Mouse (Mus musculus) hindbrain, embryonic 11.5 days (tissue): Measurements from ENCODE around the gene Actr1b. TPM values are rescaled to one million over a fixed set of nuclear protein-coding genes. Genes with fewer than 3 reads are reported as not detected.
A peak's percentile ranks its signal among the peaks of the same experiment; 100 is the strongest.

Experiments
- ATAC-seq: fragments of 200-750 bp; cut with Nextera tagmentation; 2 replicates; pipeline ENCODE4 v1.8.0; 2017; ENCODE audit warnings: mild to moderate bottlenecking, moderate TSS enrichment, moderate library complexity; ENCODE audit not compliant: low FRiP score
- DNase-seq: peaks from one replicate; pipeline ENCODE4 v3.0.0-alpha.2; 2015; ENCODE audit warnings: low spot score
- H3K27ac ChIP-seq: fragments of 300-500 bp; sonication (generic); 2 replicates; pipeline ENCODE4 v1.5.1; 2014; ENCODE audit warnings: mild to moderate bottlenecking, low read depth, low read length
- H3K27me3 ChIP-seq: fragments of 300-500 bp; sonication (generic); 2 replicates; pipeline ENCODE4 v1.6.1; 2014; ENCODE audit warnings: mild to moderate bottlenecking, low read length, moderate library complexity, mixed read lengths; ENCODE audit not compliant: control insufficient read depth, insufficient read depth
- H3K36me3 ChIP-seq: fragments of 300-500 bp; sonication (generic); 2 replicates; pipeline ENCODE4 v1.6.1; 2014; ENCODE audit warnings: mild to moderate bottlenecking, low read length, moderate library complexity, mixed read lengths; ENCODE audit not compliant: control insufficient read depth, insufficient read depth
- H3K4me1 ChIP-seq: fragments of 300-500 bp; sonication (generic); replicated peaks from 2 replicates; pipeline ENCODE4 v1.6.1; 2014; ENCODE audit warnings: low read length, mixed read lengths; ENCODE audit not compliant: control insufficient read depth, insufficient read depth
- H3K4me2 ChIP-seq: fragments of 300-500 bp; sonication (generic); replicated peaks from 2 replicates; pipeline ENCODE4 v1.6.1; 2014; ENCODE audit warnings: mild to moderate bottlenecking, low read depth, low read length
- H3K4me3 ChIP-seq: fragments of 300-500 bp; sonication (generic); 2 replicates; pipeline ENCODE4 v1.5.1; 2014; ENCODE audit warnings: low read depth, low read length
- H3K9ac ChIP-seq: fragments of 300-500 bp; sonication (generic); 2 replicates; pipeline ENCODE4 v1.6.1; 2014; ENCODE audit warnings: low read depth, low read length
- H3K9me3 ChIP-seq: fragments of 300-500 bp; sonication (generic); 2 replicates; pipeline ENCODE4 v1.6.1; 2016; ENCODE audit warnings: low read length; ENCODE audit not compliant: control insufficient read depth
- WGBS: fragments of 180-500 bp; shearing (Covaris S2); extraction: QIAGEN DNeasy Blood & Tissue Kit; methylation state at CpG from one replicate; pipeline ENCODE4 v1.1.7; 2014; 5-methylcytosine and 5-hydroxymethylcytosine counted together
- polyA plus RNA-seq: library from polyadenylated mRNA; unstranded; fragments of >200 nt; fragmentation: Nextera tagmentation; extraction: Ambion mirVana; gene quantifications from 2 replicates; pipeline ENCODE4 v1.2.1, GENCODE M21; 2014

Actr1b gene
- polyA plus RNA-seq, 1 experiment from 2014 or later = 84.9 TPM

DNA sequence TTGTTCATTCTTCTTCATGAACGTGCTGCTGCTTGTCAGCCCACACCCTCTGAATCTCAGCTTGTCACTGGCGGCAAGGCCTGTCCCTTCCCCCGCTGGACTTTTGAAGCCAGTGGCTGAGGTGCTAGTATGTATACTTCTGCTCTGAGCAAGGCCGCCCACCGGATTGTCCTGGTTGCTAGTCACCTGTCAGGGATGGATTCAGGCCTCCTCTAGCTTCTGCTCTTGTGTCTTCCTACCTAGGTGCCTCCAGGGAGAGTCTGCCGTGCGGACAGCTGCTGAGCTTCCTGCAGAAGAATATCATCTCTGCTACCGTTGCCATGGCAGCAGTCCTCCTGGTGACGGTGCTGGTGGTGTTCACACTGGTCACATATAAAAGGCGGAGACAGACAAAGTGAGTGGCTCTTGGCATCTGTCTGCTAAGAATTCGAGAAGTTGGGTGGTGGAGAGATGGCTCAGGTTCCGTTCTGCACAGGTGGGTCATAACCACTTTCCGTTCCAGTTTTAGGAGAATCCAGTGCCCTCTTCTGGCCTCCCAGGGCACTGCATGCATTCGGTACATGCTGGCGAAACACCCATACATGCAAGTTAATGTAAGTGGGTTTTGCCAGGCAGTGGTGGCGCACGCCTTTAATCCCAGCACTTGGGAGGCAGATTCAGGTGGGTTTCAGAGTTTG is 30.2 kb upstream of the Actr1b start:
- Histone ChIP-seq H3K27ac (no peak overlapping the region), H3K4me2 (peak overlapping the region; percentile 28), H3K9me3 (no peaks in the 10 kb centered on the region), H3K4me1 (no peaks in the 10 kb centered on the region), H3K4me3 (peak overlapping the region; percentile 22; the same call in 1 of the 2 replicates), H3K36me3 (no peaks in the 10 kb centered on the region), H3K27me3 (no peaks in the 10 kb centered on the region), H3K9ac (no peak overlapping the region)
- 32% methylated on average over 17 of the region's 17 CpGs for WGBS
- DNase-seq = peak; percentile 84
- ATAC-seq = peak; percentile 35; the same call in 1 of the 2 replicates

DNA sequence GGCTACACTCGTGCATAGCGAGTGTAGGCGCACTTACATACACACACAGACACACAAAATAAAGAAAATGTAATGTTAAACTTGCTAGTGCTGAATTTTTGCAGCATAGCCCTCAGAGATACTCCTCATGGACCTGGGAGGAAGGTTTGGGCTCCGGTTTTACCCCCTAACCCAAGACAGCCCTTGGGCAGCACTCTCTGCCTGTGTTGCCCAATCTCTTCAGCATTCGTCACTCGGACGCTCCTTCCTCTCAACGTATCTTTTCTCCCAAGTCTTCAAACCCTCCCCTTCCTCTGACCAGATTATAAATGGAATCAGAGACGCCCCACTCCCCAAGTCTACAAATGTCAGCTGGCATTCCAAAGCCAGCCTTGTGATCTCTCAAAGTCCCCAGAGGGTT is 28.8 kb upstream of the Actr1b start:
- Histone ChIP-seq H3K4me3 (no peak overlapping the region), H3K9me3 (no peaks in the 10 kb centered on the region), H3K9ac (no peak overlapping the region), H3K27ac (no peak overlapping the region), H3K36me3 (no peaks in the 10 kb centered on the region), H3K27me3 (no peaks in the 10 kb centered on the region), H3K4me2 (no peak overlapping the region), H3K4me1 (no peaks in the 10 kb centered on the region)
- ATAC-seq (no peak), DNase-seq (no peak)
- WGBS = 81% methylated on average over 9 of the region's 9 CpGs

DNA sequence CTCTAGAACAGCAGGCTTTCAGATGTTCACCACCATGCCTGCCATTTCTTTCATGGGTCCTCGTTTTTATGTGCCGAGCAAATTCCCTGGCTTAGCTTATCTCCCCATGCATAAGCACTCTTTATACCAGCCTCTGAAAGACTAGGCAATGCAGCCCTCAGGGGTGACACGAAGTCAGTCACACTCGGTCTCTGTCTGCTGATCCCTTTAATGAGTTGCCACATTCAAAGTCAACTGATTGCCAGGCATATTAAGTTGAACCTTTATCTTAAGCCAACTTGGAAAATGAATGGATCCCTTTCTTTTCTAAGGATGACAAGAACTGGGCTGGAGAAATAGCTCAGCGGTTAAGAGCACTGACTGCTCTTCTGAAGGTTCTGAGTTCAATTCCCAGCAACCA is 25.0 kb upstream of the Actr1b start:
- Histone ChIP-seq H3K27ac (no peak overlapping the region), H3K4me1 (no peaks in the 10 kb centered on the region), H3K9me3 (no peaks in the 10 kb centered on the region), H3K9ac (no peak overlapping the region), H3K4me2 (no peak overlapping the region), H3K36me3 (no peaks in the 10 kb centered on the region), H3K4me3 (no peak overlapping the region), H3K27me3 (no peaks in the 10 kb centered on the region)
- DNase-seq (no peak), ATAC-seq (no peak)
- WGBS = 84% methylated on average over 5 of the region's 5 CpGs

DNA sequence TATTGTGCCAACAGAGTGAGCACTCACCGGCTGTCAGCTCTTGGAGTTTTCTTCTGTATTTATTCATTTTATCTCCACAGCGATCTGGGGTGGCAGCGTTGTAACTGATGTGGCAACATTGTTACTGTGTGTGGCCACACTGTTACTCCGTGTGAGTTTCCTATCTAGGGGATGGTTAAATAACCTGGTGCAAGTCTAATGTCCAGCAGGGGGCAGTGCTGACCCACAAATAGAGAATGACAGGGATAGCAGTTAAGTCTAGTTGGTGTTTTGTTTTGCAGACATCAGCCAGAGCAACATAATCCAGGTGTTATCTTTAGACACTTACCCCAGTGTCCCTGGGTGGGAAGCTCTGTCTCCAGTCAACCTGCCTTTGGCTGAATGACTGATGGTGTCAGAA is 23.1 kb upstream of the Actr1b start:
- H3K9me3 ChIP-seq = no peaks in the 10 kb centered on the region
- no peaks in the 10 kb centered on the region for H3K36me3 ChIP-seq
- H3K27ac ChIP-seq = no peak overlapping the region
- H3K27me3 ChIP-seq = no peaks in the 10 kb centered on the region
- no peak overlapping the region for H3K4me2 ChIP-seq
- no peaks in the 10 kb centered on the region for H3K4me1 ChIP-seq
- H3K9ac ChIP-seq = no peak overlapping the region
- DNase-seq (peak; percentile 90), ATAC-seq (no peak)
- H3K4me3 ChIP-seq = no peak overlapping the region
- WGBS = 15% methylated on average over 4 of the region's 4 CpGs

DNA sequence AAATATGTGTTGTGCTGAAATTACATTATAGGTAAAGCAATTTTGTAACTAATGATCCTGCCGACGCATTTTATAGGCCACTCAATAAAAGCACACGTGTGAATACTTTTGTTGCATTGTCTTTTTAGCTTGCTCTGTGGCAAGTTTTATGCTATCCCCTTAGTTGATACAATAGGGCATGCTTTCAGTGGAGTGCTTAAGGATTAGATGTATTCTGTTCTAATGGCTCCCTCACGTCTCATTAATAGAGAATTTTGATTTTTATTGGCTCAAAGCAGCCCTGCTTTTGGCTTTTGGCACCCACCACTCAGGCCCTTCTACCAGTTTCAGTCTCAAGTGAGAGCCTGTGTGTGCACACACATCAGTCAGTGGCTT is 9.8 kb upstream of the Actr1b start:
- Histone ChIP-seq H3K4me1 (no peaks in the 10 kb centered on the region), H3K4me2 (no peak overlapping the region), H3K27me3 (no peaks in the 10 kb centered on the region), H3K27ac (no peak overlapping the region), H3K9ac (no peak overlapping the region), H3K9me3 (no peaks in the 10 kb centered on the region), H3K36me3 (no peaks in the 10 kb centered on the region), H3K4me3 (no peak overlapping the region)
- ATAC-seq (no peak), DNase-seq (no peak)
- WGBS = 88% methylated on average over 4 of the region's 4 CpGs

DNA sequence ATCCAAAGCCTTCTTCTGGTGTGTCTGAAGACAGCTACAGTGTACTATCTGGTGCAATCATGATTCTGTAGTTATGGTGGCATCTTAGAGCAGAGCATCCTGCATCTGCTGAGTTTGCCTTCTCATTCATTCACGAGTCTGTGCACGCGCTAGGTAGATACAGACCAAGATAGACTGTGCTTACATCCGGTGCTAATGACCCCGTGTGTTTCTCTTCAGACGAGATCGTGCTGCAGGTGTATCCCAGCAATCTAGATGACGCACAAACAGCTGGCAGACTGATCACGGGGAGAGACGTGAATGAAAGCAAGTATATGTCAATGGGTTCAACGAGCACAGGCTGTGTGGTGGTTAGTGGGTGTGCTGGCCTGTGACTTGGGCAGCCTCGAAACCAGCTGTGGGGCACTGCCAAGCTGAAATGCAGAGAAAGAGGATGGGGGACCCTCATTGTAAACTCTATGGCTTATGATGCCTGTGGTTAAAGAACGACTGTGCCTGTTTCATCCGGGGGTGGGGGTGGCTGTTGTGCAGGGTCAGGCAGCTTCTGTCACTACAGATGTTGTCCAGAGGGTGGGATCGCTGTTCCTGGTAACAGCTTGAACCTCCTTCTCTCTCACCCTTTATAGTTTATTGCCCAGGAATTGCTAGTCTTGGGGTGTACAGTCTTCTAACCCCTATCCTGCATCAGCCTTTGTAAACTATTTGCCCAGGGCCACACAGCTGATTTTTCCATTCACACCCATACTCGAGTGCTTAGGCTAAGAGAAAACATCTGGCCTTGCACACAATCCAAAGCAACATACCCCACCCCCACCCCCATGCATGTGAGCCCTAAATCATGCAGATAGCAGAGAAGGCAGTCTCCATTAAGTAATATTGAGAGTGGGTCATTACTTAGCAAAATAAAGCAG is 9.2 kb upstream of the Actr1b start:
- ATAC-seq (no peak), DNase-seq (no peak)
- WGBS = 76% methylated on average over 16 of the region's 16 CpGs
- Histone ChIP-seq H3K9ac (no peak overlapping the region), H3K27me3 (no peaks in the 10 kb centered on the region), H3K27ac (no peak overlapping the region), H3K4me3 (no peak overlapping the region), H3K9me3 (no peaks in the 10 kb centered on the region), H3K4me2 (no peak overlapping the region), H3K36me3 (no peaks in the 10 kb centered on the region), H3K4me1 (no peaks in the 10 kb centered on the region)

DNA sequence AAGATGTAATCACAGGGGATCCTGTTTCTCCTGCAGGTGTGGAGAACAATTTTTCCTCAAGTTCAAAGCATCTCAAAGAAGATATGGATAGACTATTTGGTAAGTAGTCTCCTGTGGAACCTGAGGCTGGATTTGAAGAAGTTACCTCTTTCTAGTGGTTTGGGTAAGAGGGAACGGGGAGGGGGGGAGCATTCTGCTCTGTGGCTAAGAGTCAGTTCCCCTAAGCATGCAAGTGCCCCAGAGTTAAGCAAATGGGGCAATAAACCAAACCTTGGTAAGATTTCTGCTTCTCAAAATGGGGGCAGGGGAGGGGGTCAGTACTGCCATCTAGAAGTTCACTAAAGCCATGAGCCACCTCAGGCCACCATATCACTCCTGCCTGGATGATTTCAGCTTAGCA is 4.6 kb upstream of the Actr1b start:
- Histone ChIP-seq H3K9me3 (no peaks in the 10 kb centered on the region), H3K9ac (no peak overlapping the region), H3K27ac (no peak overlapping the region), H3K4me3 (no peak overlapping the region), H3K27me3 (no peaks in the 10 kb centered on the region), H3K4me2 (no peak overlapping the region), H3K4me1 (no peaks in the 10 kb centered on the region), H3K36me3 (no peaks in the 10 kb centered on the region)
- 87% methylated on average over 1 of the region's 1 CpGs for WGBS
- ATAC-seq (no peak), DNase-seq (no peak)

DNA sequence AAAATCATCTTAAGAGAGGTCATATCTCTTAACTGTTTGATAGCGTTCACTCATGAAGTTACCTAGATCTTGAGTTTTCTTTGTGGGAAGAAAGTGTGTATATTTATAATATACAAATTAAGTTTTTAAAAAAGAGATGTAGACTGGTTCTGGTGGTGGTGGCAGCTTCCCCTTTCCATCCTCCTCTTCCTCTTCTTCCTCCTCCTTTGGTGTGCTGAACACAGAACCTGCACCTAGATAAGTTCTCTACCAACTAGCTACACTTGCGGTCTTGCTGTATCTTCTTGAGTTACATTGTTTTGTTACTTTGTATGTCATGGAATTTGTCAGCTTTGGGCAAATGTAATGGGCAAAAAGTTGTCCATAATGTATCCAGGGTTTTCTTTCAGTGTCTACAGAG is 3.1 kb downstream of the Actr1b start:
- DNase-seq (no peak), ATAC-seq (no peak)
- no peak overlapping the region for H3K27ac ChIP-seq
- peaks cover 4% of the 10 kb centered on the region; the same call in 1 of the 2 replicates for H3K36me3 ChIP-seq
- no peak overlapping the region for H3K9ac ChIP-seq
- 94% methylated on average over 2 of the region's 2 CpGs for WGBS
- no peak overlapping the region for H3K4me2 ChIP-seq
- no peaks in the 10 kb centered on the region for H3K9me3 ChIP-seq
- peaks cover 5% of the 10 kb centered on the region; the same call in 1 of the 2 replicates for H3K4me1 ChIP-seq
- H3K4me3 ChIP-seq = no peak overlapping the region
- H3K27me3 ChIP-seq = no peaks in the 10 kb centered on the region
